Mouse (Mus musculus): ENCODE measurements around the gene Acot7. TPM values are rescaled to one million over a fixed set of nuclear protein-coding genes. Genes with fewer than 3 reads are reported as not detected.

The Acot7 gene
- polyA plus RNA-seq, 1 experiment from 2014 or later: 72.4 TPM

DNA sequence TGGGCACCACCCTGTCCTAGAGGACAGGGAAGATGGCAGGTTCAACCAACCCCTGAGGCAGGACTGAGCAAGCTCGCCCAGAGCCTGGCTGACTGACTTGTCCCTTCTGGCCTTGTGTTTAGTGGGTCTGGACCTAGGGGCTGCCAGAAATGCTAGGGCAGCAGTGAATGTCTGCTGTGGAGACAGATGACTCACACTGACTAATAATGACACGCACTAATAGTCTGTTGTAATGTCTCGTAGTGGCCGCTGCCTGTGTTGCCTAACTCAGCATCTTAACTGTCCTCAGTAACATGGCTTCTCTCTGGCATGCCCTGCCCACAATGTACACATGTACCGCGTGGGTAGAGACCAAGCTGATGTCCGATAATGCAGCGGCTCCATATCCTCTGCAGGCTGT lies 82.5 kb downstream of the Acot7 start:
- no peak overlapping the region for H3K4me2 ChIP-seq (replicated peaks; ENCODE audit: low read depth, low read length)
- no peaks in the 10 kb centered on the region; the same call in 1 of the 2 replicates for H3K36me3 ChIP-seq (ENCODE audit: control insufficient read depth, insufficient read depth, low read length)
- WGBS: 90% methylated on average over 8 of the region's 8 CpGs
- no peak overlapping the region for H3K27ac ChIP-seq (ENCODE audit: low read length)
- peaks cover 15% of the 10 kb centered on the region; the same call in 1 of the 2 replicates for H3K4me1 ChIP-seq (ENCODE audit: control insufficient read depth, insufficient read depth, low read length)
- H3K4me3 ChIP-seq (ENCODE audit: low read depth, low read length): no peak overlapping the region
- ATAC-seq (ENCODE audit: insufficient number of reproducible peaks, insufficient read depth, low FRiP score, low read depth): no peak
- no peak overlapping the region for H3K9ac ChIP-seq (replicated peaks; ENCODE audit: low read depth, low read length)
- H3K9me3 ChIP-seq (ENCODE audit: control insufficient read depth, low read depth, low read length): no peaks in the 10 kb centered on the region
- H3K27me3 ChIP-seq (ENCODE audit: control insufficient read depth, insufficient read depth, low read length): no peaks in the 10 kb centered on the region

DNA sequence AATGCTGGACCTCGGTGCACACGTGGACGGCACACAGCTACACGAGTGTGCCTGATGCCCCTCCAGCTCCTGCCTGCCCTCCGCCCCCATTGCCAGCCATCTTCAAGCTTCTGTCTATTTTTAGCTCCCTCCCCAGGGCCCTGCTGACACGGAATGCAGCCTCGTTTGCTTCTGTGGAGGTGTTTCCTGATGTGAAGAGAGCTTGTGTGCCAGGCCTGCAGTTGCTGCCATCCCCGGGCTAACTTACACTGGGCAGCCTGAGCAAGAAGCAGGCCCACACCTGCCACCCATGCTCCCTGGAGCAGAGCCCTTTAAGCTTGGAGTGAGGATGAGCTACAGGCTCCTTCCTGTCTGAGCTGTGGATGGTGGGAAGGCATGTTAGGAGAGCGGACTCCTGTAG lies 84.3 kb downstream of the Acot7 start:
- no peaks in the 10 kb centered on the region; the same call in 1 of the 2 replicates for H3K36me3 ChIP-seq (ENCODE audit: control insufficient read depth, insufficient read depth, low read length)
- H3K9ac ChIP-seq (replicated peaks; ENCODE audit: low read depth, low read length): no peak overlapping the region
- 69% methylated on average over 9 of the region's 9 CpGs for WGBS
- ATAC-seq (ENCODE audit: insufficient number of reproducible peaks, insufficient read depth, low FRiP score, low read depth): no peak
- no peak overlapping the region for H3K27ac ChIP-seq (ENCODE audit: low read length)
- no peaks in the 10 kb centered on the region for H3K9me3 ChIP-seq (ENCODE audit: control insufficient read depth, low read depth, low read length)
- no peak overlapping the region for H3K4me2 ChIP-seq (replicated peaks; ENCODE audit: low read depth, low read length)
- no peaks in the 10 kb centered on the region for H3K27me3 ChIP-seq (ENCODE audit: control insufficient read depth, insufficient read depth, low read length)
- peaks cover 11% of the 10 kb centered on the region; the same call in 1 of the 2 replicates for H3K4me1 ChIP-seq (ENCODE audit: control insufficient read depth, insufficient read depth, low read length)
- H3K4me3 ChIP-seq (ENCODE audit: low read depth, low read length): no peak overlapping the region

DNA sequence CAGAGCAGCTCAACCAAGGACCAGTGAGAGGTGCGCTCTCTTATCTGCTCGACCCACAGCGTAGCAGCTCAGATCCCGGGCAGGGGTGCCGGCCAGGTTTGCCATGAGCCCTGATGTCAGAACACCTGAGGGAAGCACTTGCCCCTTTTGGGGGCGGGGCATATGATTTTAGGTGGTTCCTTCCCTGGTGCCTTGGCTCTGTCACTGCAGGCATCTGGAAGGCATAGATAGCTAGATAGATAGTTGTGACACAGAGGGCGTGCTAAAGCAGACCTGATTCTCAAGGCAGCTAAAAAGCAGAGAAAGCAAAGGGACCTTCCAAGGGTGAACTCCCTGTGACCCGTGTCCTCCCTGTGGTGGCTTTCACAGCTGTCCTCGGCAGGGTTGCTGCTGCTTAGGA lies 85.2 kb downstream of the Acot7 start:
- no peaks in the 10 kb centered on the region for H3K9me3 ChIP-seq (ENCODE audit: control insufficient read depth, low read depth, low read length)
- no peak overlapping the region for H3K27ac ChIP-seq (ENCODE audit: low read length)
- H3K4me2 ChIP-seq (replicated peaks; ENCODE audit: low read depth, low read length): no peak overlapping the region
- peaks cover 11% of the 10 kb centered on the region; the same call in 1 of the 2 replicates for H3K4me1 ChIP-seq (ENCODE audit: control insufficient read depth, insufficient read depth, low read length)
- no peaks in the 10 kb centered on the region for H3K27me3 ChIP-seq (ENCODE audit: control insufficient read depth, insufficient read depth, low read length)
- H3K9ac ChIP-seq (replicated peaks; ENCODE audit: low read depth, low read length): no peak overlapping the region; the same call in 1 of the 2 replicates
- 61% methylated on average over 9 of the region's 9 CpGs for WGBS
- no peaks in the 10 kb centered on the region; the same call in 1 of the 2 replicates for H3K36me3 ChIP-seq (ENCODE audit: control insufficient read depth, insufficient read depth, low read length)
- no peak for ATAC-seq (ENCODE audit: insufficient number of reproducible peaks, insufficient read depth, low FRiP score, low read depth)
- no peak overlapping the region for H3K4me3 ChIP-seq (ENCODE audit: low read depth, low read length)

DNA sequence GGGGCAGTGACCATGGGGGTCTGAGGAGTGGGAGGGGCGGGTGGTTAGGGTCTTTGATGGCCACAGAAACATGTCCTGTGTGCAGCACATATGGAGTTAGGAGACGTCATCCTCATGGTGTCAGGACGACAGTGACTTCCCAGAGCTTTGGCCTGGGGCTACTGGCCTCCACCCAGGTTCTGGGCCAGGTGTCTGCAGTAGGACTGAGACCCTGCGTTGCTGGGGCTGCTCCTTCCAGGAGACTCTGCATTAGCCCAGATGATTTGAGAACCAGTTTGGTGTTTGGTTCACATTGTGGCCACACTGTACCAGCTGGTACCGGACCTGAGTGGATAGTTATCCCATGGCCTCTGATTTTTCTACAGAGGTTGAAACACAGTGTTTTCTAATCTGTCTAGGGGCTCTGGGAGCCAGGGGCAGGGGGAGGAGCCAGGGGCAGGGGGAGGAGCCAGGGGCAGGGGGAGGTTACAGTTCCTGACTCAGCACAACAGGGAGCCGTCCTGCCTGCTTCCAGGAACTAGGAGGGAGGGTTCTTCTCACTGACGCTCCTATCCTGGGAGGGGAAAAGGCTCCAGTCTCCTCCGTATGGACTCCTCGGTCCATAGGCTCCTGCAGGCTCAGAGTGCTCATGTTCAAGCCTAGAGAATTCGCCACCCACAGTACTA lies 85.7 kb downstream of the Acot7 start:
- Histone ChIP-seq H3K4me3 (ENCODE audit: low read depth, low read length) (no peak overlapping the region), H3K4me1 (ENCODE audit: control insufficient read depth, insufficient read depth, low read length) (peaks cover 11% of the 10 kb centered on the region; the same call in 1 of the 2 replicates), H3K27me3 (ENCODE audit: control insufficient read depth, insufficient read depth, low read length) (no peaks in the 10 kb centered on the region), H3K27ac (ENCODE audit: low read length) (no peak overlapping the region), H3K36me3 (ENCODE audit: control insufficient read depth, insufficient read depth, low read length) (no peaks in the 10 kb centered on the region; the same call in 1 of the 2 replicates), H3K4me2 (replicated peaks; ENCODE audit: low read depth, low read length) (no peak overlapping the region), H3K9ac (replicated peaks; ENCODE audit: low read depth, low read length) (no peak overlapping the region; the same call in 1 of the 2 replicates), H3K9me3 (ENCODE audit: control insufficient read depth, low read depth, low read length) (no peaks in the 10 kb centered on the region)
- peak; percentile 68 for ATAC-seq (ENCODE audit: insufficient number of reproducible peaks, insufficient read depth, low FRiP score, low read depth)
- WGBS: 33% methylated on average over 10 of the region's 10 CpGs

DNA sequence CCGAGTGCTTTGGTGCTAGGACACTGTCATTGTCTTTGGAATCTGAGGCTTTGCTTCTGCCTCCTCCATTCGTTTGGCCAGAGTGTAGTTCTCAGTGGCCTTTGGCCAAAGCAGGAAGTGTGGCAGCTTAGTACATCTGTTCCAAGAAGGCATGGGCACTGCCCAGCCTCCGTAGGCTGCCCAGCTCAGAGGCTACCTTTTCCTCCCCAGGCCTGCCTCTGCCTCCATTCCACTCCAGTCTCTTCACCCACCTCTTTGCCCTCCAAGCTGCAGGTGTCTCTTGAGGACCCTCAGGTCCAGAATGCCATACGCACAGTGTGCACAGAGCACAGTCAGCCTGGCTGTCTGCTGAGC lies 86.2 kb downstream of the Acot7 start:
- 53% methylated on average over 4 of the region's 4 CpGs for WGBS
- Histone ChIP-seq H3K4me2 (replicated peaks; ENCODE audit: low read depth, low read length) (no peak overlapping the region), H3K27me3 (ENCODE audit: control insufficient read depth, insufficient read depth, low read length) (no peaks in the 10 kb centered on the region), H3K36me3 (ENCODE audit: control insufficient read depth, insufficient read depth, low read length) (no peaks in the 10 kb centered on the region; the same call in 1 of the 2 replicates), H3K9ac (replicated peaks; ENCODE audit: low read depth, low read length) (no peak overlapping the region), H3K4me1 (ENCODE audit: control insufficient read depth, insufficient read depth, low read length) (peaks cover 11% of the 10 kb centered on the region; the same call in 1 of the 2 replicates), H3K27ac (ENCODE audit: low read length) (no peak overlapping the region), H3K4me3 (ENCODE audit: low read depth, low read length) (no peak overlapping the region), H3K9me3 (ENCODE audit: control insufficient read depth, low read depth, low read length) (no peaks in the 10 kb centered on the region)
- ATAC-seq (ENCODE audit: insufficient number of reproducible peaks, insufficient read depth, low FRiP score, low read depth): no peak

DNA sequence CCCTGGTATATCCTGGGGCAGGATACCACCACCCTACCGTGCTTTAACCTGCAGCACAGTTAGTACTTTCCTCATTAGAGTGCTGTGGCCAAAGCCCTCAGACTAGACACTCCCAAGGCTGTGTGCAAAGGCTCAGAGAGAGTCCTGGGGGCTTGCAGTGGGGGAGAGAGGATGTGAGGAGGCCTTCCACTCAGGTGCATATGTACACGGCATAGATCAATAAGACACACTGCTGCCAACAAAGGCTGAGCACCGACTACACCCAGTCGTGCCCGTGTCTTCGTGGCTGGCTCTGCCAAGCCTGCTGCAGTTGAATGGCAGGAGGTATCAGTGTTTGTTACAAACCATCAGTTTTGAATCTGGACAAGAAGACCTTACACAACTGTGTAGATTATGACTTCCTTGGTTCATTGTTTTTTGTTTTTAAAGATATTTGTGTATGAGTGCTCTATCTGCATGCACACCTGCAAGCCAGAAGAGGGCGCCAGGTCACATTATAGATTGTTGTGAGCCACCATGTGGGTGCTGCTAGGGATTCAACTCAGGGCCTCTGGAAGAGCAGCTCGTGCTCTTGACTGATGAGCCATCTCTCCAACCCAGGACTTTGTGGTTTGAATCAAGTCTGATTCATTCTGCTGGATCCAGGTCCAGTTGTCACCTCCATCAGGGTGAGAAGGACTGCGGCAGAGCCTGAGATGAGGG lies 87.1 kb downstream of the Acot7 start:
- H3K9me3 ChIP-seq (ENCODE audit: control insufficient read depth, low read depth, low read length): no peaks in the 10 kb centered on the region
- no peak overlapping the region for H3K27ac ChIP-seq (ENCODE audit: low read length)
- H3K4me1 ChIP-seq (ENCODE audit: control insufficient read depth, insufficient read depth, low read length): peaks cover 11% of the 10 kb centered on the region; the same call in 1 of the 2 replicates
- H3K36me3 ChIP-seq (ENCODE audit: control insufficient read depth, insufficient read depth, low read length): no peaks in the 10 kb centered on the region
- H3K27me3 ChIP-seq (ENCODE audit: control insufficient read depth, insufficient read depth, low read length): no peaks in the 10 kb centered on the region
- no peak overlapping the region for H3K4me2 ChIP-seq (replicated peaks; ENCODE audit: low read depth, low read length)
- no peak overlapping the region for H3K9ac ChIP-seq (replicated peaks; ENCODE audit: low read depth, low read length)
- 89% methylated on average over 9 of the region's 9 CpGs for WGBS
- H3K4me3 ChIP-seq (ENCODE audit: low read depth, low read length): no peak overlapping the region
- no peak for ATAC-seq (ENCODE audit: insufficient number of reproducible peaks, insufficient read depth, low FRiP score, low read depth)

DNA sequence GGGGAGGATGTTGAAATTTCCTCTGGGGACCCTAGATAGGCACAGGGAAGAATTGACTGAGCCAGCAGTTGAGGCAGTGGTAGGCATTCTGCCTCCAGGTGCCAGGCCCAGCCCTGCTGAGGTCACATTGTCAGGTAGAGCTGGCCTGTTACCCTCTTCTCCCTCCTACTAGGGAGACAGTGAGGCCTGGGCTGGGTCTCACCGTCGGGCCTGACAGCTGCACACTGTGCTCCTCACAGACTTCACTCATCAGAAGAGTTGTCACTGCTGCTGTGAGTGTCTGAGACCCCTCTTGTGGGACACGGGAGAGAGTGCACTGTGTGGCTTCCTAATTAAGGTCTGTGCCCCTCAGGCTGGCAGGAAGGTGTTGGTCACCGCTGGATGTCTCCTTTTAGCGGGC lies 87.9 kb downstream of the Acot7 start:
- Histone ChIP-seq H3K9ac (replicated peaks; ENCODE audit: low read depth, low read length) (no peak overlapping the region), H3K4me3 (ENCODE audit: low read depth, low read length) (no peak overlapping the region), H3K27me3 (ENCODE audit: control insufficient read depth, insufficient read depth, low read length) (no peaks in the 10 kb centered on the region), H3K36me3 (ENCODE audit: control insufficient read depth, insufficient read depth, low read length) (no peaks in the 10 kb centered on the region), H3K9me3 (ENCODE audit: control insufficient read depth, low read depth, low read length) (no peaks in the 10 kb centered on the region), H3K4me2 (replicated peaks; ENCODE audit: low read depth, low read length) (no peak overlapping the region), H3K4me1 (ENCODE audit: control insufficient read depth, insufficient read depth, low read length) (peaks cover 11% of the 10 kb centered on the region; the same call in 1 of the 2 replicates), H3K27ac (ENCODE audit: low read length) (no peak overlapping the region)
- no peak for ATAC-seq (ENCODE audit: insufficient number of reproducible peaks, insufficient read depth, low FRiP score, low read depth)
- 55% methylated on average over 5 of the region's 5 CpGs for WGBS

DNA sequence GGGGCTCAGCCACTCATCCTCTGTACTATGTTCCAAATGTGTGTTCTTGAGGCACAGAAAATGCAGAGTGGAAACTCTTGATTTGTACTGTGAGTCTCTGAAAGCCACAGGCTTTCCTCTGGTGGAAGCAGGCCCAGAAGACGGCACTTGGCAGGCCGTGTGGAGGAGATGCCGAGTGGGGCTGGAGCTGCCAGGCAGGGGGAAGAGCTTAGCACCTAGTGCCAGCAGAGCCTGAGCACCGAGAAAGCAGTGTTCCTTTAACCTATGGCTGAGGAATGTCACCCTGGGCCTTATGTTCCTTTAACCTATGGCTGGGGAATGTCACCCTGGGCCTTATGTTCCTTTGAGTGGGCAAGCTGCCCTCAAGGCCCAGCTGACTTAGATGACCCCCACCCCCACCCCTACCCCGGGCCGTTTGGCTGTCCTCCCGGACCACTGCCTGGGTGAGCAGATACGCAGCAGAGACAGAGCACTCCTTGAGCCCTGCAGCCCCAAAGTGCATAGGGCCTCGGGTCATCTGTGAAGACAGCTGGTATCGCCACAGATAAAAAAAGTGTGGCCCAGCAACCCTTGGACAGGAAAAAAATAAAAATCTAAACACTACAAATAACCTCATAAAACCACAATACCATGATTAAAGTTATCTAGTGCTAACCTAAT lies 88.4 kb downstream of the Acot7 start:
- Histone ChIP-seq H3K4me1 (ENCODE audit: control insufficient read depth, insufficient read depth, low read length) (peaks cover 14% of the 10 kb centered on the region; the same call in 1 of the 2 replicates), H3K4me3 (ENCODE audit: low read depth, low read length) (no peak overlapping the region), H3K27ac (ENCODE audit: low read length) (no peak overlapping the region), H3K36me3 (ENCODE audit: control insufficient read depth, insufficient read depth, low read length) (no peaks in the 10 kb centered on the region), H3K27me3 (ENCODE audit: control insufficient read depth, insufficient read depth, low read length) (no peaks in the 10 kb centered on the region), H3K9ac (replicated peaks; ENCODE audit: low read depth, low read length) (no peak overlapping the region), H3K9me3 (ENCODE audit: control insufficient read depth, low read depth, low read length) (no peaks in the 10 kb centered on the region), H3K4me2 (replicated peaks; ENCODE audit: low read depth, low read length) (no peak overlapping the region)
- WGBS: 46% methylated on average over 10 of the region's 10 CpGs
- no peak for ATAC-seq (ENCODE audit: insufficient number of reproducible peaks, insufficient read depth, low FRiP score, low read depth)

All from stomach, embryonic 14.5 days (tissue).